Mouse (Mus musculus): ENCODE data around the gene Gm21663. TPM values are rescaled to one million over a fixed set of nuclear protein-coding genes. Genes with fewer than 3 reads are reported as not detected.

The Gm21663 gene
- polyA plus RNA-seq, 1 experiment from 2014 or later = not detected

Other genes starting within 250 kb of the Gm21663 start
- gene Xrcc2, start 236.6 kb downstream of the Gm21663 start, polyA plus RNA-seq (2016; fragmentation: Nextera tagmentation; extraction: Ambion mirVana) = 8.0 and 8.9 TPM in 2 replicates
- gene Actr3b, start 182.4 kb downstream of the Gm21663 start, polyA plus RNA-seq (2016; fragmentation: Nextera tagmentation; extraction: Ambion mirVana) = 0.91 and 1.0 TPM in 2 replicates
- not detected in 2 replicates for gene Gm21671, start 12.0 kb upstream of the Gm21663 start, polyA plus RNA-seq (2016; fragmentation: Nextera tagmentation; extraction: Ambion mirVana)
- gene Gm21680, start 30.3 kb upstream of the Gm21663 start, polyA plus RNA-seq (2016; fragmentation: Nextera tagmentation; extraction: Ambion mirVana) = not detected in 2 replicates
- gene Gm21698, start 46.3 kb upstream of the Gm21663 start, polyA plus RNA-seq (2016; fragmentation: Nextera tagmentation; extraction: Ambion mirVana) = 0.06 TPM in 1 of 2 replicates, not detected in the other
- gene Gm1979, start 62.4 kb upstream of the Gm21663 start, polyA plus RNA-seq (2016; fragmentation: Nextera tagmentation; extraction: Ambion mirVana) = not detected in 2 replicates
- gene Gm5862, start 80.5 kb upstream of the Gm21663 start, polyA plus RNA-seq (2016; fragmentation: Nextera tagmentation; extraction: Ambion mirVana) = not detected in 2 replicates
- gene Speer4a, start 97.2 kb upstream of the Gm21663 start, polyA plus RNA-seq (2016; fragmentation: Nextera tagmentation; extraction: Ambion mirVana) = 0.06 TPM in 1 of 2 replicates, not detected in the other
- gene Gm7347, start 116.2 kb upstream of the Gm21663 start, polyA plus RNA-seq (2016; fragmentation: Nextera tagmentation; extraction: Ambion mirVana) = not detected in 2 replicates
- not detected in 2 replicates for gene Gm10471, start 146.9 kb upstream of the Gm21663 start, polyA plus RNA-seq (2016; fragmentation: Nextera tagmentation; extraction: Ambion mirVana)
- 0.06 TPM in 1 of 2 replicates, not detected in the other for gene 5031410I06Rik, start 163.0 kb upstream of the Gm21663 start, polyA plus RNA-seq (2016; fragmentation: Nextera tagmentation; extraction: Ambion mirVana)
- not detected in 2 replicates for gene Gm10220, start 179.0 kb upstream of the Gm21663 start, polyA plus RNA-seq (2016; fragmentation: Nextera tagmentation; extraction: Ambion mirVana)